In the genomic region with DNA sequence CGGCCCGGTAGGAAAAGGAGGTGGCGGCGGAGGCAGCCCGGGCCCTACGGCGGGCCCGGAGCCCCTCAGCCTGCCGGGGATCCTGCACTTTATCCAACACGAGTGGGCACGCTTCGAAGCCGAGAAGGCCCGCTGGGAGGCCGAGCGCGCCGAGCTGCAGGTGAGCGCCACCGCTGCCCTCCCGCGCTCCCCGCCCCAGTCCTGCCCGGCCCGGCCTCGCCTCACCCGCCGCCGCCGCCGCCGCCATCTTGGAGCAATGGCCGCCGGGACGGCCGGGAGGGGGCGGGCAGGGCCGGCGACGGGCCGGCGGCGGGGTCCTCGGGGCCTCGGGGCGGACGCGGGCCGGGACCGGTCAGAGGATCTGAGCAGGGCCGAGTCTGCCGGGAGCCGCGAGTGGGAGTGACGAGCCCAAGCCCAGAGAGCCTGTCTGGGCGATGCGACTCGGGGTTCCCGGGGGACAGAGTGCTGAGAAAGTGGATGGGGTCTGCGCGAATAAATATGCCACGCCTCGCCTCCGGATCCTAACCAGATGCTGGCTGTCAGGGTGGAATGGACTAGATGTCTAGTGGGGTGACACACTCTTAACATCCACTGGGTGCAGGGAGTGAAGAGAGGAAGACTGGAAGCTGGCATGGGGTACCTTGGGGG, we compare ENCODE assay signal across 8 mouse cellular contexts. TPM values are rescaled to one million over a fixed set of nuclear protein-coding genes. Genes with fewer than 3 reads are reported as not detected.
DNase-seq lines count a peak whose midpoint lies in the region; ATAC-seq and TF ChIP-seq lines count a peak whose summit lies in the region.

A gene (minus strand): TSS at position 258 of the 648 bp plus-strand sequence.

- peak within 1 kb of the TSS; percentile 100 for H3K4me3 ChIP-seq in left cerebral cortex, adult 2 months
- H3K4me3 ChIP-seq in intestine, embryonic 14.5 days (ENCODE audit: low read depth, low read length): peak within 1 kb of the TSS; percentile 92
- H3K4me3 ChIP-seq in limb, embryonic 14.5 days (replicated peaks; ENCODE audit: low read length): peak within 1 kb of the TSS; percentile 98
- H3K4me3 ChIP-seq in myocyte: peak within 1 kb of the TSS; percentile 87

- intact Hi-C loops in left cerebral cortex, adult 2 months (cut with DNase I): loop anchor here (5.0 kb wide), 1 partner anchor 106 kb away; a partner anchor contains a TSS
- intact Hi-C loops in gastrocnemius, postnatal 36 days (cut with DNase I): no loop called here

- peak within 1 kb of the TSS; percentile 68 for H3K4me2 ChIP-seq in intestine, embryonic 14.5 days (ENCODE audit: low read length)
- H3K4me2 ChIP-seq in limb, embryonic 14.5 days (replicated peaks; ENCODE audit: low read depth, low read length, severe bottlenecking): peak within 1 kb of the TSS; percentile 73
- H3K4me2 ChIP-seq in myocyte (ENCODE audit: low read depth): peak within 1 kb of the TSS; percentile 86

- no peak for TF ChIP-seq POLR2A in limb, embryonic 14.5 days (IDR thresholded peaks at IDR 0.05; ENCODE audit: borderline replicate concordance, extremely low read depth, insufficient read depth, insufficient read length)
- TF ChIP-seq POLR2A in myocyte (IDR thresholded peaks at IDR 0.05; ENCODE audit: insufficient read length, low read depth): peak; percentile 67

- no peaks in the 10 kb centered on the region; the same call in 1 of the 2 replicates for H3K27me3 ChIP-seq in intestine, embryonic 14.5 days (replicated peaks; ENCODE audit: control insufficient read depth, insufficient read depth, low read length)
- H3K27me3 ChIP-seq in limb, embryonic 14.5 days (ENCODE audit: control insufficient read depth, insufficient read depth, low read length): peaks cover 8% of the 10 kb centered on the region
- no peaks in the 10 kb centered on the region for H3K27me3 ChIP-seq in myocyte (ENCODE audit: control insufficient read depth, insufficient read depth, insufficient read length)

- peaks cover 54% of the 10 kb centered on the region for H3K79me2 ChIP-seq in myocyte (ENCODE audit: control insufficient read depth, insufficient read depth)

- peak; percentile 62 to 65 for DNase-seq in left cerebral cortex, adult 2 months (ENCODE audit: extremely low spot score in 1 of 2, low spot score in 2 of 2)
- no peak for DNase-seq in left cerebral cortex, adult 9 months (ENCODE audit: low spot score in 2 of 2)
- DNase-seq in cerebellum, postnatal 25 days: peak; percentile 75 to 84
- DNase-seq in gastrocnemius, postnatal 36 days: peak; percentile 36 to 61
- peak; percentile 83 for DNase-seq in intestine, embryonic 14.5 days (ENCODE audit: low spot score)
- DNase-seq in limb, embryonic 14.5 days (ENCODE audit: low spot score): peak; percentile 18
- peak; percentile 73 for DNase-seq in testis, postnatal 14 days (ENCODE audit: low spot score)

- H3K27ac ChIP-seq in left cerebral cortex, adult 2 months: peak within 1 kb of the TSS; percentile 100
- H3K27ac ChIP-seq in intestine, embryonic 14.5 days (ENCODE audit: low read depth): peak within 1 kb of the TSS; percentile 97
- H3K27ac ChIP-seq in limb, embryonic 14.5 days (replicated peaks; ENCODE audit: low read depth, low read length): peak within 1 kb of the TSS; percentile 98

- TF ChIP-seq CTCF in left cerebral cortex, adult 2 months (IDR thresholded peaks at IDR 0.05): no peak; the same call in 1 of the 2 replicates

- peak within 1 kb of the TSS; percentile 100 for H3K9ac ChIP-seq in intestine, embryonic 14.5 days (ENCODE audit: low read length)
- H3K9ac ChIP-seq in limb, embryonic 14.5 days (ENCODE audit: low read depth, low read length, severe bottlenecking): peak within 1 kb of the TSS; percentile 100

- peak; percentile 81 for ATAC-seq in intestine, embryonic 14.5 days (replicated peaks; ENCODE audit: low FRiP score, low TSS enrichment, low read depth)
- ATAC-seq in limb, embryonic 14.5 days (ENCODE audit: low FRiP score, low read depth): peak; percentile 69

- no peaks in the 10 kb centered on the region for H3K9me3 ChIP-seq in intestine, embryonic 14.5 days (ENCODE audit: control insufficient read depth, low read length)
- no peaks in the 10 kb centered on the region for H3K9me3 ChIP-seq in limb, embryonic 14.5 days (ENCODE audit: control insufficient read depth, low read length)

- 1% methylated on average over 53 of the region's 64 CpGs for WGBS in intestine, embryonic 14.5 days
- 0% methylated on average over 39 of the region's 64 CpGs for WGBS in limb, embryonic 14.5 days

- H3K4me1 ChIP-seq in intestine, embryonic 14.5 days (replicated peaks; ENCODE audit: control insufficient read depth, insufficient read depth, low read length): peaks cover 34% of the 10 kb centered on the region
- peaks cover 38% of the 10 kb centered on the region for H3K4me1 ChIP-seq in limb, embryonic 14.5 days (ENCODE audit: control insufficient read depth, insufficient read depth, low read length)

- peaks cover 24% of the 10 kb centered on the region for H3K36me3 ChIP-seq in intestine, embryonic 14.5 days (ENCODE audit: control insufficient read depth, insufficient read depth, low read length)
- H3K36me3 ChIP-seq in limb, embryonic 14.5 days (ENCODE audit: control insufficient read depth, insufficient read depth, low read length): peaks cover 16% of the 10 kb centered on the region
- peaks cover 4% of the 10 kb centered on the region for H3K36me3 ChIP-seq in myocyte (ENCODE audit: control insufficient read depth, insufficient read depth)

- peak within 1 kb of the TSS; percentile 99 for H3ac ChIP-seq in myocyte (ENCODE audit: control insufficient read depth, insufficient read length)

TF ChIP-seq in myocyte, 11 proteins besides CTCF, POLR2A, EP300 and RAD21:
- TF ChIP-seq TCF3 (IDR thresholded peaks at IDR 0.05; ENCODE audit: insufficient read length, low read depth): no peak
- no peak for TF ChIP-seq TCF12 (IDR thresholded peaks at IDR 0.05; ENCODE audit: insufficient read depth, poor library complexity, severe bottlenecking)
- TF ChIP-seq MAX (IDR thresholded peaks at IDR 0.05; ENCODE audit: low read depth): no peak

RNA-seq across cellular contexts. Expression of the gene that starts here (rescaled TPM):
- 10 to 100 TPM; 51.0 to 52.2 TPM for total RNA-seq in left cerebral cortex, adult 2 months (2021)
- 10 to 100 TPM; 45.3 to 50.1 TPM for total RNA-seq in gastrocnemius, postnatal 36 days (2021)
- polyA plus RNA-seq in intestine, embryonic 14.5 days (2014; fragmentation: Nextera tagmentation; extraction: Ambion mirVana): 27.5 and 28.3 TPM in 2 replicates
- 29.9 and 37.6 TPM in 2 replicates for polyA plus RNA-seq in limb, embryonic 14.5 days (2012; rRNA removed)
- 26.9 and 32.6 TPM in 2 replicates for polyA plus RNA-seq in limb, embryonic 14.5 days (2014; fragmentation: Nextera tagmentation; extraction: Ambion mirVana)
- polyA plus RNA-seq in myocyte (2012; fragmentation: generic; extraction: Trizol): 26.7 TPM

Comparison
In these comparisons a context has a peak if more than half of its experiments do, and no peak if none do; other contexts are left out.
1. DNase-seq: peak in left cerebral cortex, adult 2 months (2 of 2), cerebellum, postnatal 25 days (2 of 2), gastrocnemius, postnatal 36 days (2 of 2), intestine, embryonic 14.5 days (single experiment), limb, embryonic 14.5 days (single experiment) and testis, postnatal 14 days (single experiment); none in left cerebral cortex, adult 9 months (0 of 2).
2. Peak in every context shown above with its lines, with median percentiles within 50 percentile points of each other: H3K27ac ChIP-seq, H3K4me3 ChIP-seq and H3K4me2 ChIP-seq.